Mouse (Mus musculus): Measurements from ENCODE around the gene Crk.

DNA sequence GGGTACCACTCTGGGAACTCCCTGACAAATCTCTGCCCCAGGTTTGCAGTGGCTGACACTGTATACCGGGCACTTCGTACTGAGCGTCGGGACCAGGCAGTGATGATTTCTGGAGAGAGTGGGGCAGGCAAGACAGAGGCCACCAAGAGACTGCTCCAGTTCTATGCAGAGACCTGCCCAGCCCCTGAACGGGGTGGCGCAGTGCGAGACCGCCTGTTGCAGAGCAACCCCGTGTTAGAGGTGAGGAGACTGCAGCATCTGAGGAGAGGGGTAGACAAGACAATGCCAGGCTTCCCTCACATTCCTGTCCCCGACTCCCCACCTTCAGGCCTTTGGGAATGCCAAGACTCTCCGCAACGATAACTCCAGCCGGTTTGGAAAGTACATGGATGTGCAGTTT lies 20.7 kb upstream of the Crk start:
- no peak for TF ChIP-seq POLR2A (IDR thresholded peaks at IDR 0.05; ENCODE audit: control insufficient read depth, low read depth, low read length)
- TF ChIP-seq CTCF (IDR thresholded peaks at IDR 0.05; ENCODE audit: control insufficient read depth, insufficient read depth, insufficient replicate concordance, low read depth, low read length): no peak

Measured in testis, adult 2 months (tissue).